Mouse (Mus musculus): ENCODE measurements around the gene Gimap5.

GRCm38 (mm10) chr6:48718455-48718854, 27.5 kb upstream of the Gimap5 start, which contains the start of the genes Gm28053 and Gimap7:
- TF ChIP-seq CTCF (IDR thresholded peaks at IDR 0.05; ENCODE audit: borderline replicate concordance, insufficient read depth, low read length) (no peak), POLR2A (IDR thresholded peaks at IDR 0.05; ENCODE audit: low read depth, low read length) (no peak)
